Mouse (Mus musculus): ENCODE measurements around the gene Brpf1. TPM values are rescaled to one million over a fixed set of nuclear protein-coding genes. Genes with fewer than 3 reads are reported as not detected.

Brpf1 gene
- polyA plus RNA-seq (2017; shearing (Covaris generic)) = 53.3 TPM

GRCm38 (mm10) chr6:113306986-113307349 lies at the start of gene Brpf1:
Brpf1 (plus strand) TSS chr6:113307137.

GRCm38 (mm10) chr6:113282101-113282802 lies 24.7 kb upstream of the Brpf1 start, which contains the start of gene Cpne9:
Cpne9 (plus strand) TSS chr6:113282307.

GRCm38 (mm10) chr6:113326533-113327315 lies 19.8 kb downstream of the Brpf1 start, which contains the start of gene Ogg1:
Ogg1 (plus strand) TSS chr6:113326972.

GRCm38 (mm10) chr6:113343177-113344092 lies 36.5 kb downstream of the Brpf1 start, which contains the start of gene Camk1:
Camk1 (minus strand) TSS chr6:113343984.

Other genes starting within 250 kb of the Brpf1 start
- gene Setd5, start 229.8 kb upstream of the Brpf1 start, polyA plus RNA-seq (2017; shearing (Covaris generic)) = 53.3 TPM
- 0.54 TPM for gene Lhfpl4, start 111.8 kb upstream of the Brpf1 start, polyA plus RNA-seq (2017; shearing (Covaris generic))
- 54.9 TPM for gene Mtmr14, start 69.3 kb upstream of the Brpf1 start, polyA plus RNA-seq (2017; shearing (Covaris generic))
- gene Cpne9, start 24.8 kb upstream of the Brpf1 start, polyA plus RNA-seq (2017; shearing (Covaris generic)) = not detected
- 13.0 TPM for gene Ogg1, start 19.8 kb downstream of the Brpf1 start, polyA plus RNA-seq (2017; shearing (Covaris generic))
- gene Camk1, start 36.8 kb downstream of the Brpf1 start, polyA plus RNA-seq (2017; shearing (Covaris generic)) = 3.5 TPM
- gene Tada3, start 70.7 kb downstream of the Brpf1 start, polyA plus RNA-seq (2017; shearing (Covaris generic)) = 59.9 TPM
- 533 TPM for gene Arpc4, start 71.0 kb downstream of the Brpf1 start, polyA plus RNA-seq (2017; shearing (Covaris generic))
- gene Ttll3, start 82.1 kb downstream of the Brpf1 start, polyA plus RNA-seq (2017; shearing (Covaris generic)) = 18.7 TPM
- gene Rpusd3, start 112.2 kb downstream of the Brpf1 start, polyA plus RNA-seq (2017; shearing (Covaris generic)) = 12.6 TPM
- gene Cidec, start 128.6 kb downstream of the Brpf1 start, polyA plus RNA-seq (2017; shearing (Covaris generic)) = not detected
- gene Jagn1, start 135.4 kb downstream of the Brpf1 start, polyA plus RNA-seq (2017; shearing (Covaris generic)) = 48.4 TPM
- 0.23 TPM for gene Il17re, start 151.3 kb downstream of the Brpf1 start, polyA plus RNA-seq (2017; shearing (Covaris generic))
- 0.36 TPM for gene Il17rc, start 164.3 kb downstream of the Brpf1 start, polyA plus RNA-seq (2017; shearing (Covaris generic))
- 10.2 TPM for gene Creld1, start 176.2 kb downstream of the Brpf1 start, polyA plus RNA-seq (2017; shearing (Covaris generic))
- gene Prrt3, start 194.8 kb downstream of the Brpf1 start, polyA plus RNA-seq (2017; shearing (Covaris generic)) = 0.41 TPM
- 94.3 TPM for gene Emc3, start 224.5 kb downstream of the Brpf1 start, polyA plus RNA-seq (2017; shearing (Covaris generic))
- 2.1 TPM for gene Fancd2, start 224.5 kb downstream of the Brpf1 start, polyA plus RNA-seq (2017; shearing (Covaris generic))

All from CD4-positive, CD25-positive, alpha-beta regulatory T cell (primary cell).